In genomic region chr2:25607761-25608622, GRCm38 (mm10) we compare ENCODE assay signal across 8 mouse cellular contexts. TPM values are rescaled to one million over a fixed set of nuclear protein-coding genes. Genes with fewer than 3 reads are reported as not detected.
DNase-seq lines count a peak whose midpoint lies in the region; ATAC-seq and TF ChIP-seq lines count a peak whose summit lies in the region.

Rabl6 (minus strand) TSS chr2:25608521.

- H3K9me3 ChIP-seq in ES-E14 (ENCODE audit: control insufficient read depth, insufficient read depth, low read depth, low read length), result no peaks in the 10 kb centered on the region
- H3K9me3 ChIP-seq in forebrain, embryonic 16.5 days (ENCODE audit: control insufficient read depth, low read length), result no peaks in the 10 kb centered on the region
- no peaks in the 10 kb centered on the region for H3K9me3 ChIP-seq in lung, embryonic 14.5 days (ENCODE audit: low read depth, low read length)

- no peaks in the 10 kb centered on the region; the same call in 1 of the 2 replicates for H3K36me3 ChIP-seq in ES-E14 (ENCODE audit: control insufficient read depth, insufficient read depth, low read length, poor library complexity, severe bottlenecking)
- H3K36me3 ChIP-seq in forebrain, embryonic 16.5 days (ENCODE audit: control insufficient read depth, insufficient read depth), result no peaks in the 10 kb centered on the region
- H3K36me3 ChIP-seq in lung, embryonic 14.5 days (ENCODE audit: insufficient read depth), result peaks cover 6% of the 10 kb centered on the region
- no peaks in the 10 kb centered on the region for H3K36me3 ChIP-seq in thymus, adult 2 months (ENCODE audit: control insufficient read depth, insufficient read depth, low read length)

- peak within 1 kb of the TSS; percentile 80 for H3K4me2 ChIP-seq in forebrain, embryonic 16.5 days (ENCODE audit: low read length)
- H3K4me2 ChIP-seq in lung, embryonic 14.5 days, result peak within 1 kb of the TSS; percentile 77

- peak within 1 kb of the TSS; percentile 88 for H3K9ac ChIP-seq in ES-E14 (ENCODE audit: insufficient read depth, low read depth, low read length, poor library complexity, severe bottlenecking)
- peak within 1 kb of the TSS; percentile 97 for H3K9ac ChIP-seq in forebrain, embryonic 16.5 days (replicated peaks; ENCODE audit: low read depth, low read length)
- peak within 1 kb of the TSS; percentile 98 for H3K9ac ChIP-seq in lung, embryonic 14.5 days

- no peaks in the 10 kb centered on the region for H3K4me1 ChIP-seq in ES-E14 (ENCODE audit: control insufficient read depth in 2 of 2, insufficient read depth in 2 of 2, low read length in 2 of 2, poor library complexity in 1 of 2)
- H3K4me1 ChIP-seq in forebrain, embryonic 16.5 days (replicated peaks; ENCODE audit: control insufficient read depth, insufficient read depth, low read length), result peaks cover 22% of the 10 kb centered on the region
- peaks cover 13% of the 10 kb centered on the region for H3K4me1 ChIP-seq in lung, embryonic 14.5 days (ENCODE audit: insufficient read depth)
- peaks cover 9% of the 10 kb centered on the region for H3K4me1 ChIP-seq in olfactory bulb, adult 2 months (ENCODE audit: control insufficient read depth, insufficient read depth, low read length)
- peaks cover 5% of the 10 kb centered on the region for H3K4me1 ChIP-seq in thymus, adult 2 months (replicated peaks; ENCODE audit: control insufficient read depth, insufficient read depth, low read length)

- TF ChIP-seq CTCF in layer of hippocampus, adult 2 months (conservative IDR thresholded peaks at IDR 0.05), result no peak
- no peak for TF ChIP-seq CTCF in lung, embryonic 14.5 days (IDR thresholded peaks at IDR 0.05; ENCODE audit: low read depth)
- TF ChIP-seq CTCF in olfactory bulb, adult 2 months (IDR thresholded peaks at IDR 0.05; ENCODE audit: insufficient read depth, low read depth, low read length), result no peak
- no peak for TF ChIP-seq CTCF in thymus, adult 2 months (IDR thresholded peaks at IDR 0.05; ENCODE audit: borderline replicate concordance, control insufficient read depth, extremely low read depth, insufficient read depth, low read length, poor library complexity)

- intact Hi-C loops in heart, postnatal 36 days (cut with DNase I), result no loop called here

- WGBS in forebrain, embryonic 16.5 days, result under 1% methylated on average over 75 of the region's 80 CpGs
- WGBS in lung, embryonic 14.5 days, result under 1% methylated on average over 80 of the region's 80 CpGs
- WGBS in olfactory bulb, adult 2 months, result under 1% methylated on average over 80 of the region's 80 CpGs
- under 1% methylated on average over 80 of the region's 80 CpGs for WGBS in thymus, adult 2 months

- in situ Hi-C loops in ES-E14 (cut with MboI; ENCODE audit: low sequenced_read_pairs in 2 of 2, unreplicated experiment in 2 of 2), result no loop called here

- DNase-seq in ES-E14 (ENCODE audit: low read depth, low spot score), result peak; percentile 71
- DNase-seq in cerebellum, adult 11-12 months, result peak; percentile 89
- DNase-seq in heart, postnatal 36 days, result peak; percentile 92
- DNase-seq in layer of hippocampus, adult 2 months (ENCODE audit: low spot score in 2 of 2), result peak; percentile 88 to 89
- peak; percentile 96 for DNase-seq in lung, embryonic 14.5 days
- DNase-seq in thymus, adult 2 months, result peak; percentile 87

- no peak within 1 kb of the TSS for H3K27ac ChIP-seq in ES-E14 (ENCODE audit: insufficient read depth, low read depth, low read length, poor library complexity, severe bottlenecking)
- H3K27ac ChIP-seq in forebrain, embryonic 16.5 days (ENCODE audit: low read length), result peak within 1 kb of the TSS; percentile 91
- H3K27ac ChIP-seq in layer of hippocampus, adult 2 months, result peak within 1 kb of the TSS; percentile 97
- peak within 1 kb of the TSS; percentile 96 for H3K27ac ChIP-seq in lung, embryonic 14.5 days (ENCODE audit: low read depth)
- peak within 1 kb of the TSS; percentile 77 for H3K27ac ChIP-seq in olfactory bulb, adult 2 months (ENCODE audit: insufficient read depth, low read depth, low read length)
- no peak within 1 kb of the TSS for H3K27ac ChIP-seq in thymus, adult 2 months (ENCODE audit: control insufficient read depth, insufficient read depth, low read length)

- peak; percentile 96 for ATAC-seq in forebrain, embryonic 16.5 days
- peak; percentile 91 for ATAC-seq in lung, embryonic 14.5 days (ENCODE audit: insufficient read depth)

- peak within 1 kb of the TSS; percentile 80 for H3K4me3 ChIP-seq in ES-E14 (ENCODE audit: insufficient read depth in 1 of 2, low read depth in 1 of 2, low read length in 2 of 2, poor library complexity in 1 of 2, severe bottlenecking in 1 of 2)
- H3K4me3 ChIP-seq in forebrain, embryonic 16.5 days (replicated peaks; ENCODE audit: low read length), result peak within 1 kb of the TSS; percentile 100
- H3K4me3 ChIP-seq in layer of hippocampus, adult 2 months, result peak within 1 kb of the TSS; percentile 79
- H3K4me3 ChIP-seq in lung, embryonic 14.5 days (ENCODE audit: low read depth, low read length), result peak within 1 kb of the TSS; percentile 100
- peak within 1 kb of the TSS; percentile 78 for H3K4me3 ChIP-seq in olfactory bulb, adult 2 months (ENCODE audit: insufficient read depth, low read depth, low read length)
- H3K4me3 ChIP-seq in thymus, adult 2 months (ENCODE audit: control insufficient read depth, insufficient read depth, low read length), result peak within 1 kb of the TSS; percentile 87

- no peaks in the 10 kb centered on the region for H3K27me3 ChIP-seq in forebrain, embryonic 16.5 days (replicated peaks; ENCODE audit: control insufficient read depth, insufficient read depth, low read length)
- no peaks in the 10 kb centered on the region for H3K27me3 ChIP-seq in lung, embryonic 14.5 days (ENCODE audit: insufficient read depth, low read length)
- no peaks in the 10 kb centered on the region for H3K27me3 ChIP-seq in thymus, adult 2 months (ENCODE audit: control insufficient read depth, insufficient read depth, low read length)

- peak; percentile 82; the same call in 1 of the 2 replicates for TF ChIP-seq POLR2A in olfactory bulb, adult 2 months (IDR thresholded peaks at IDR 0.05; ENCODE audit: insufficient read depth, low read depth, low read length)
- peak; percentile 90; the same call in 1 of the 2 replicates for TF ChIP-seq POLR2A in thymus, adult 2 months (IDR thresholded peaks at IDR 0.05; ENCODE audit: control insufficient read depth, extremely low read depth, insufficient read depth, low read length, poor library complexity)

TF ChIP-seq in ES-E14, 5 proteins besides CTCF, POLR2A, EP300 and RAD21:
- TF ChIP-seq ZNF384 (IDR thresholded peaks at IDR 0.05; ENCODE audit: low read depth, low read length) (no peak), CHD2 (IDR thresholded peaks at IDR 0.05; ENCODE audit: low read depth, low read length) (no peak), HCFC1 (IDR thresholded peaks at IDR 0.05; ENCODE audit: borderline replicate concordance, insufficient read depth, low read length) (peak; percentile 75)
TF ChIP-seq in ES-E14: peak in this region for 1.

RNA-seq across cellular contexts. Expression of gene Rabl6, which starts in this region (rescaled TPM):
- 45.8 and 62.1 TPM in 2 replicates for total RNA-seq in ES-E14 (2012; rRNA removed)
- 67.5 and 73.6 TPM in 2 replicates for polyA plus RNA-seq in forebrain, embryonic 16.5 days (2015; fragmentation: Nextera tagmentation; extraction: Ambion mirVana)
- 10 to 100 TPM; 60.9 to 62.5 TPM for total RNA-seq in heart, postnatal 36 days (2021)
- total RNA-seq in layer of hippocampus, adult 2 months (2021), result 100 to 1,000 TPM; 149 to 151 TPM
- polyA plus RNA-seq in lung, embryonic 14.5 days (2014; fragmentation: Nextera tagmentation; extraction: Ambion mirVana), result 75.5 and 85.7 TPM in 2 replicates
- not detected in 2 replicates for polyA plus RNA-seq in olfactory bulb, adult 2 months (2012; ENCODE audit: insufficient read depth, insufficient read length, low replicate concordance, missing spikeins)
- polyA plus RNA-seq in thymus, adult 2 months (2012; rRNA removed), result 83.4 and 89.6 TPM in 2 replicates

Comparison
In these comparisons a context has a peak if more than half of its experiments do, and no peak if none do; other contexts are left out.
1. H3K27ac ChIP-seq: peak in forebrain, embryonic 16.5 days (single experiment), layer of hippocampus, adult 2 months (single experiment), lung, embryonic 14.5 days (single experiment) and olfactory bulb, adult 2 months (single experiment); none in ES-E14 (single experiment) and thymus, adult 2 months (single experiment).
2. Peak in every context shown above with its lines, with median percentiles within 50 percentile points of each other: DNase-seq, H3K4me3 ChIP-seq and H3K9ac ChIP-seq.